Mouse (Mus musculus) liver, postnatal 0 days (tissue): ENCODE data around the gene Mybbp1a.

Experiments used
- CTCF ChIP-seq: sonication (generic); IDR thresholded peaks from 2 replicates; pipeline ENCODE4 v1.5.1; 2016; ENCODE audit warnings: antibody characterized with exemption, low read depth
- EP300 ChIP-seq: IDR thresholded peaks from 2 replicates; pipeline ENCODE4 v1.6.1; 2016; ENCODE audit warnings: antibody characterized with exemption, low read depth, mild to moderate bottlenecking

GRCm38 (mm10) chr11:72476074-72476625 lies 35.0 kb downstream of the Mybbp1a start:
- TF ChIP-seq CTCF = no peak
- TF ChIP-seq EP300 = no peak
